Mouse (Mus musculus) neutrophil, adult 5-6 weeks (primary cell): ENCODE results near the gene Eef1akmt4. TPM values are rescaled to one million over a fixed set of nuclear protein-coding genes. Genes with fewer than 3 reads are reported as not detected.
"Not testable (repeated sequence)": the region's sequence is repeated elsewhere in the genome, so short reads cannot be mapped to it uniquely, and the experiment has no call there.

Experiments used
- ATAC-seq: fragments of 151-379, 151-347 bp; 2 replicates; pipeline ENCODE4 v1.8.0; 2017; ENCODE audit warnings: mild to moderate bottlenecking, moderate TSS enrichment; ENCODE audit not compliant: insufficient number of reproducible peaks, poor library complexity, low FRiP score, severe bottlenecking; ENCODE audit errors: extremely low read depth
- total RNA-seq: library from RNA; stranded (forward); fragments of 200-1000 nt; gene quantifications from 2 replicates; pipeline ENCODE4 v1.2.3, GENCODE M21; 2017

The Eef1akmt4 gene
- total RNA-seq, 1 experiment from 2014 or later = 0.35 TPM

DNA sequence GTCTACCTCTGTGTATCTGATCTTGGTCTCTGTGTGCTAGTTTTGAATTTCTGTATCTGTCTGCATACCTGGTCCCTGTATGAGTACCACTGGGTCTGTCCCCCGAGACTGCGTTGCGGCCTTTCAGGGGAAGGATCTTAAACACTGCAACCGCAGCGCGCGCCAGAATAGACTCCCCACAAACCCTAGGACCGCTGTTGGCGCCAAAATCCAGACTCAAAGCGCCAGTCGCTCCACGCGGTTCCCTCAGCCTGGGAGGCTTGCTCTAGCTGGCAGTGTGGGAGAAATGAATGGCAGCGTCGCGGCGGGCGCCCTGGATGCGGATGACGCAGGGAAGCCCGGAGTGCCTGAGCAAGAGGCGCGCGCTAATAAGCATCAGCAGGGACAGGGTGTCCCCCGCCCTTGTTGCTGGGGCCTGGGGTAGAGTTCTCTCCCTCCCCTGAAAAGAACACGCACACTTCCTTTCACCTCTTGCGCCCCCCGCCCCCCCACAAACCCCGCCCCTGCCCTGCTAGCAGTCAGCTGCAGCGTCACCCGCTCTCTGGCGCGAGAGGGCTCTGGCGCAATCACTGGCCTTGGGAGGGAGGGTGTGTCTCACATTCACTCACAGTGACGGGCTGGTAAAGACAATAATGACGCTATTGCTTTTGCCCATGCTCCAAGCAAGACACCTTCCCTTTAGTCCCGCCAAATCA lies 10.7 kb downstream of the Eef1akmt4 start:
- peak; percentile 17; the same call in 1 of the 2 replicates for ATAC-seq

DNA sequence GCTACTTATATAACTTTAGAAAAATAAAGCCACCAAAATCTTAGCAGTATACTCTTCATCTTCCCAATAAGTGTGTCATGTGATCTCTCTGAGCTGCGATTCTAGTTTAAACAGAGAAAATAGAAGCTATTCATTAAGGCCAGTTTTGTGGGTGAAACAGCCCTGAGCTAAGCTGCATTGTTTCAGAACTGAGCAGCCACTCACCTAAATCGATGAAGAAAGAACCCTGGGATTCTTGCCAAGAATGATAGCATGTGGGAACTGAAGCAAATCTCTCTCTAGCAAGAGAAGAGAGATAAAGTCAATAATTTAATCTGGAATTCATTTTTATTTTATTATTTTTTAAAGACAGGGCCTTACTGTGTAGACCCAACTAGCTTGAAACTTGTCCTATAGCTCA lies 11.8 kb downstream of the Eef1akmt4 start:
- ATAC-seq = no peak

DNA sequence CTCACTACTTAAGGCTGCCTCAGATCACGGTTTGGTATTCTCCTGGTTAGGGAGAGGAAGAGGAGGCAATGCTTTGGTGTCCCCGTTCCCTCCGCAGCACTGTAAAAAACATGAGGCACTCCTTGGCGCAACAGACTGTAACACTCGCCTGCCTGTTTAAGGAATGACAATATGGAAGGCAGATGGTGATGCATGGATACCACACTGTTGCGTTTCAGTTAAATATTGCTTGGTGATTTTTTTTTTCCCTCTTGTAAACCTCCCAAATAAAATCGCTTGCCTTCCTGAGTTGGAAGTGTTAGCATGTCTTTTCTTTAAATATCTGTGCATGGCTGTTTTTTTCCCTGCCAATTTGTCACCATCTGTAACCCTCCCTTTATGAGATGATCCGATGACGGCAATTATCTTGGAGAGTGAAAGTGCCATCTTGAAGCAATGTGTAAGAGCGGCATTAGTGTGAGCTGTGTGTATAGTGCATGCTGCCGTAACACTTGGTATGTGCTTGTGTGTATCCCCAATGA lies 17.5 kb downstream of the Eef1akmt4 start:
- ATAC-seq = no peak

DNA sequence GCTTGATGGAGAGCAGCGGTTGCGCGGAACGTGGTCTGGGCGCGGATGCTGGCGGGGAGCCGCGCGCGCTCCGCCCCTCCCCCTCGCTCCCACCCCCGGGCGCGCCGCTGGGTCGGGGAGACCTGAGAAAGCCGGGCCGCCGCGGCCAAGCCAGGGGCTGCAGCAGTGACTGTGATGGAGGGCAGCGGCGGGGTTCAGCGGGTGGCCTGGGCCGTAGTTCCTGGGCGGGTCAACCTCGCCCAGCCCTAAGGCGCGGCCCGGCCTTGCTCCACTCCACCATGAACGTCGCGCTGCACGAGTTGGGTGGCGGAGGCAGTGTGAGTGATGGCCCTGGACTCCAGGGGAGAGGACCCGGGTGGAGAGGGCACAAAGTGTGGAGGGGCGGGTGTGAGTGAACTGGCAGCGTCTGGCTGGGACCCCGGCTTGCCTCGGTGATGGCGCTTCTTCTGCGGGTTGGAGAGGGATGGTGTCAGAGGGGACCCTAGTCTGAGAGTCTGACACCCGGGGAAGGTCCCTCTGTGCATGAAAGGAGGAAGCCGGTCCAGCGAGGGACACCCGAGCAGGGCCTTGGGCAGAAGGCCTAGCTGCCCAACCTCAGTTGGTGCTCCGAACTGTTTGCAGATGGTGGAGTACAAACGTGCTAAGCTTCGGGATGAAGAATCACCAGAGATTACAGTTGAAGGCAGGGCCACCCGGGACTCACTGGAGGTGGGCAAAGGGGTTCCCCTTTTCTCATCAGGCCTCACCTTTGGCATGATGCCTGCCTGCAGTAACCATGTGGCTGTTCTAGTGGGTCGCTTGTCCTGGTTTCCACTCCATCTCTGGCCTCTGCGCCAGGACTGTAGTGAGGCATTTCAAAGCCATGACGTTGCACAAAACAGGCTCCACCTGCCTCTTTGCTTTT lies 18.6 kb downstream of the Eef1akmt4 start, which contains the start of gene Ece2:
Gene Ece2 (plus strand): TSS at position 98 of the 904 bp plus-strand sequence.
- ATAC-seq = no peak

DNA sequence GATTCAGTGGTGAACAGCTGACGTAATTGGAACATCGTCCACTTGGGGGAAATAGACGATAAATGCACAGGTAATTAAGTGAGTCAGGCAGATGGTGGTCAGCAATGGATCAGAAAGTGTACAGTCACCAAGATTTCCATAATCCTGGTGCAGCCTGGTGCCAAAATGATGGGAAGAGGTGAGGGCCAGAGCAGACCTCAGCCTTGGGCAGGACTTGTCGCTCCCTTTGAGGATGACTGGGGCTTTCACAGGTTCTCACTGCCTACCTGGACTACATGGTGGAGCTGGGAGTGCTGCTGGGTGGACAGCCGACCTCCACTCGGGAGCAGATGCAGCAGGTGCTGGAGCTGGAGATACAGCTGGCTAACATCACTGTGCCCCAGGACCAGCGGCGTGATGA lies 26.0 kb downstream of the Eef1akmt4 start:
- ATAC-seq = no peak

DNA sequence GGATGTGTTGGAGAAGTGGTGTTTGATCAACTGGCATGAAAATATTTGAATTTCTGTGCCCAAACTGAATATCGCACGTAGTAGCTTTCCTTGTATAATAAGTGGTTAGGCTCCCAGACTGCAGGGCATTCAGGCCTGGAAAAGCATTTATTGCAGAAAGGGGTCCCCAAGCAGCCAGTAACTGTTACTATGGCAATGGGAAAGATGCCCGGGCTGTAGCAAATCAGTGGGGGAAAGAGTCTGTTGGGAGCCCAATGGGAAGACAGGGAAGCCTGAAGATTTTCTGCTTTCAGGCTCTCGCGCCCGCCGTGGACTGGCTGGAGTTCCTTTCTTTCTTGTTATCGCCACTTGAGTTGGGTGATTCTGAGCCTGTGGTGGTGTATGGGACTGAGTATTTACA lies 27.0 kb downstream of the Eef1akmt4 start:
- no peak for ATAC-seq

DNA sequence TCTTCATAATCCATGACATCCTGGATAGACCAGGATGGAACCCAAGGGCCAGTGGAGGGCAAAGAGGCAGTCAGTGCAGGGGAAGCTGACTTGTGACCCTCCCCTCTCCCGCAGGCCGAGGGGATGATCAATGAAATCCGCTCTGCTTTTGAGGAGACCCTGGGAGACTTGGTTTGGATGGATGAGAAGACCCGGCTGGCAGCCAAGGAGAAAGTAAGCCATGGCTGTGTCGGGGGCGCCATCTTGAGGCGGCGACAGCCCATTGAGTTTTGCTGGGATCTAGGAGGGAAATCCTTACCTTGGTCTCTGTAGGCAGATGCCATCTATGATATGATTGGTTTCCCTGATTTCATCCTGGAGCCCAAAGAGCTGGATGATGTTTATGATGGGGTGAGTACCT lies 30.8 kb downstream of the Eef1akmt4 start:
- ATAC-seq = peak; percentile 45; the same call in 1 of the 2 replicates

DNA sequence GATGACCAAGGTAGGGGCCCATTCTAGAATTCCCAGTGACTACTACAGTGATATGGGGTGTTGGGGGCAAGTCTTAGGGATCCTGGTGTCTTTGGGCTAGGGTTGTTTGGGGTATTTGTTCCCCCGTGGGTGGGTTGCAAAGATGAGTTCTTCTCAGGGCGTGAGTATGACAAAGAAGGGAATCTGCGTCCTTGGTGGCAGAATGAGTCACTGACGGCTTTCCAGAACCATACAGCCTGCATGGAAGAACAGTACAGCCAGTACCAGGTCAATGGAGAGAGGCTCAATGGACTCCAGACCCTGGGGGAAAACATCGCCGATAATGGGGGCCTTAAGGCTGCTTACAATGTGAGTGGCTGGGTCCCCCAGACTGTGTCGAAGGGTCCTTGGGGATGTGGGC lies 32.5 kb downstream of the Eef1akmt4 start:
- no peak for ATAC-seq

DNA sequence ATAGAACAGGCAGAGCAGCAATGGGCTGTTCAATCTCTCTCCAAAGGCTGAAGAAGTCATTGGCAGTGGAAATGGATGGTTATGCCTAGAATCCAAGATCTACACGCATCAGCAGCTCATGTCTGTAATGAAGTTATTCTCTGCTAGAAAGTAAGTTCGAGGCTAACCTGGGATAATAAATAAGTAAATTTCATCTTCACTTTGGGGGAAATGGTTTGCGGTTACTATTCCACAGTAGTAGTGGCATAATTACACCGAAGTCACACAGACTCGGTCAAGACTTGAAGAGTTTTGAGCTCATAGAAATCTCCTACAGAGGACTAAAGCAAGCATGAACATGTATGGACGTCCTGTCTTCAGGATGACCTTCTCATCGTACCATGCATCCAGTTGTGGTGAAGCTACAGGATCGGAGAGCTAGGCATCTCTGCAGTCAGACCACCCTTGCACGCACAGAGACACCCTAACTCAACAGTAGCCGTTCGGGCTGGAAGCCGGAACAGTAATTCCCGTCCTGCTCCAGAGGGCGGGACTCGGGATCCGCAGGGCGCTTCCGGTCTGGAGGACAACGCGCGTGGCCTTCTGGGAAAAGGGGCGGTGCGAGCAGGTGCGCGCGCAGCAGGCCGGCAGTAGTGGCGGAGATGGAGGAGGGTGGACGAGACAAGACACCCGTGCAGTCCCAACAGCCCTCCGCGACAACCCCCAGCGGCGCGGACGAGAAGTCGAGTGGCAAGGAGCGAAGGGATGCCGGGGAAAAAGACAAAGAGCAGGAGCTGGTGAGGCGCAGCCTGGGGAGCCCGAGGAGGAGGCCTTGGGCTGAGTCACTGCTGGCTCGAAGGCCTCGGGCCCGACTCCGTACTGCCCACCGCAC lies 39.9 kb downstream of the Eef1akmt4 start, which contains the start of gene Psmd2:
Gene Psmd2 (plus strand): TSS at position 577 of the 871 bp plus-strand sequence.
- ATAC-seq = peak; percentile 74

DNA sequence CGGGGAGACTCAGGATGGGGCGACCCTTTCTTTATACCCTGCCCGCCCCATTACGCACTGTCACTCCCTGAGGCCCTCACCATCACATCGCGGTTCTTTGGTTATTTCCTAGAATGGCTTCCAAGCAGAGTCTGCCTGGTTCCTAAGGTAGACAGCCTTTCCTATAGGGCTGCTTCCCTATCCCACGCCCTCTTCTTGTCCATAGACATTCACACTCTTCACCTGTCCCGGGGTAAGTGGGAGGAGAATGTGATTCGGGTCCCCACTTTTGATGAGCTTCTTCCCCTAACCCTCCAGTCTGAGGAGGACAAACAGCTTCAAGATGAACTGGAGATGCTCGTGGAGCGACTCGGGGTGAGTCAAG lies 40.5 kb downstream of the Eef1akmt4 start:
- no peak for ATAC-seq

DNA sequence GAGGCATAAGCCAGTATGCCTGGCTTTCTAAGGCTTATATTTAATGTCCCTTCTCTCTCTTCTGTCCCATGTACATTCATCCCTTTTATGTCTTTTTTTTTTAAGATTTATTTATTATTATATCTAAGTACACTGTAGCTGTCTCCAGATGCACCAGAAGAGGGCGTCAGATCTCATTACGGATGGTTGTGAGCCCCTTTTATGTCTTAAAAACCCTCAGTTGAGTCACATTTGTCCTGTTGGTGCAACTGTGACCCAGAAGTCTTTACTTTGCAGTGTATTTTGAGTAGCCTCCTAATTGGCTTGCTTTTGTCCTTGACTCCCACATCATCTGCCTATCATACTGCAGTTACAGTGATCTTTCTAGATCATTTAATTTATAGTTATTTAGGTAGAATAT lies 41.9 kb downstream of the Eef1akmt4 start:
- ATAC-seq = no peak

DNA sequence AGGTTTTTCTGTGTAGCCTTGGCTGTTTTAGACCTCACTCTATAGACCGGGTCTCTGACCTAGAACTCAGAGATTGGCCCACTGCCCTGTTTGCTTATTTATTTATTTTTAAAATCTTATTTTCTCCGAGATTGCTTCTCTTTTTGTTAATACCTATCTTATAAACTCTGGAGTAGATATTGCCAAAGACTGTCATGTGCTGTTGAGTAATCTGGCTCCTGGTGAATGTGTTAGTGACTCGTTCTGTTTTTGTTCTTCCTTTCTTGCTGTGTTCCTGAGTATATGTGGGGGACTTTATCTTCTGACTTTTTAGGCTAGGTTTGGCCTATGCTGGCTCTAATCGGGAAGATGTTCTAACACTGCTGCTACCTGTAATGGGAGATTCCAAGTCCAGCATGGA lies 46.3 kb downstream of the Eef1akmt4 start:
- no peak for ATAC-seq

DNA sequence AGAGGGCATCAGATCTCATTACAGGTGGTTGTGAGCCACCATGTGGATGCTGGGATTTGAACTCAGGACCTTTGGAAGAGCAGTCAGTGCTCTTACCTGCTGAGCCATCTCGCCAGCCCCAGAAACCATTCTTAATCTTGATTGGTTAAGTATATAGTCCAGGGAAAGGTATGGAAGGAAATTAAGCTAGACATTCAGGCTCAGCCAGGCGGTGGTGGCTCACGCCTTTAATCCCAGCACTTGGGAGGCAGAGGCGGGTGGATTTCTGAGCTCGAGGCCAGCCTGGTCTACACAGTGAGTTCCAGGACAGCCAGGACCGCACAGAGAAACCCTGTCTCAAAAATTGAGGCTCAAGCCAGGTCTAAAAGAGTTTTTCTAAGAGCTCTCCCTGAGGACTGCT lies 56.6 kb downstream of the Eef1akmt4 start, which contains the start of gene Eif4g1:
Gene Eif4g1 (plus strand): TSS at position 301 of the 400 bp plus-strand sequence.
- not testable (repeated sequence) for ATAC-seq

Other genes with a start within 250 kb of the Eef1akmt4 start
- 23.8 and 24.0 TPM in 2 replicates for gene Abcc5, start 185.2 kb upstream of the Eef1akmt4 start, total RNA-seq
- gene Eif2b5, start 112.8 kb upstream of the Eef1akmt4 start, total RNA-seq = 47.6 and 49.8 TPM in 2 replicates
- 7.1 and 8.8 TPM in 2 replicates for gene Dvl3, start 94.6 kb upstream of the Eef1akmt4 start, total RNA-seq
- gene Ap2m1, start 76.1 kb upstream of the Eef1akmt4 start, total RNA-seq = 176 and 177 TPM in 2 replicates
- gene Abcf3, start 63.0 kb upstream of the Eef1akmt4 start, total RNA-seq = 121 and 129 TPM in 2 replicates
- gene Vwa5b2, start 22.1 kb upstream of the Eef1akmt4 start, total RNA-seq = not detected in 2 replicates
- not detected in 2 replicates for gene Gm49333, start within 50 bp of the Eef1akmt4 start, total RNA-seq
- 4.2 and 6.5 TPM in 2 replicates for gene Alg3, start 142 bp downstream of the Eef1akmt4 start, total RNA-seq
- not detected in 2 replicates for gene Camk2n2, start 9.7 kb downstream of the Eef1akmt4 start, total RNA-seq
- gene Ece2, start 18.2 kb downstream of the Eef1akmt4 start, total RNA-seq = not detected in 2 replicates
- 81.6 and 82.6 TPM in 2 replicates for gene Psmd2, start 40.1 kb downstream of the Eef1akmt4 start, total RNA-seq
- 148 and 172 TPM in 2 replicates for gene Eif4g1, start 56.7 kb downstream of the Eef1akmt4 start, total RNA-seq
- 0.61 TPM in 1 of 2 replicates, not detected in the other for gene Fam131a, start 81.6 kb downstream of the Eef1akmt4 start, total RNA-seq
- 14.7 and 21.9 TPM in 2 replicates for gene Polr2h, start 106.1 kb downstream of the Eef1akmt4 start, total RNA-seq
- 2.7 and 4.2 TPM in 2 replicates for gene Clcn2, start 106.2 kb downstream of the Eef1akmt4 start, total RNA-seq
- gene Chrd, start 121.5 kb downstream of the Eef1akmt4 start, total RNA-seq = not detected in 2 replicates
- not detected in 2 replicates for gene Thpo, start 122.9 kb downstream of the Eef1akmt4 start, total RNA-seq